Mouse (Mus musculus): ENCODE results near the gene Gm17334.

Gm17334 gene

GRCm38 (mm10) chr11:53773087-53773486 lies at the start of gene Gm17334:
Gene Gm17334, minus strand, starts transcription at chr11:53773187.
- DNase-seq (ENCODE audit: low spot score), result no peak

- no peak for DNase-seq (ENCODE audit: low spot score)
Measured at GRCm38 (mm10) chr11:53821945-53822338, 49.0 kb upstream of the Gm17334 start.

DNA sequence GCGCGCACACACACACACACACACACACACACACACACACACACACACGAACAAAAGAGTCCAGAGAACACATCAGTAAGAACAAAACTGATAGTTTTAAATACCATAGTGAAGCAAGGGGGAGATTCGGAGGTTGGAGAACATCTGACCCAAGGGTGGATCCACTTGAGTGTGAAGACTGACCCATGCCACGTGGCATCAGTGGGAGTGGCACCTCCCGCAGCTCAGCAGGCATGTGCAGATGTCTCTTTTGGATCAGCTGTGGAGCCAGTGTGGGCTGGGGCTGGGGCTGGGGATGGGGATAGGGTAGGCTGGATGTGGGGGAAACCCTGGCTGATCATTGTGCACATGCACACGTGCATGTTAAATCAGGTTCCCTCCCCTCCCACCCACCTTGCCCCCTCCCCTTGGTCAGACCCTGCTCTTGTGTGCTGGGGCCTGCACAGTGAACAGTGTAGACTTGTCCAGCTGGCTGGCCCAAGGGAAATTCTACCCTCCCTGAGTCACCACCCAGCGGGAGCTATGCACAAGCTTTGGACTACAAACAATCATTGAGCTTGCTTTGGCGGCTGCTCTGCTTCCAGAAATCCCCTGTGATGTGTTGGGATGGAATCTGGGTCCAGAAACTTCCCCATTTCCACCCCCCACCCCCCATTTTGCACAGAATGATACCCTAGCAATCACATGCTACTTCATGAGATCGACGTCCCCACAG lies 48.4 kb upstream of the Gm17334 start:
- no peak for DNase-seq (ENCODE audit: low spot score)

GRCm38 (mm10) chr11:53820516-53821170 lies 47.7 kb upstream of the Gm17334 start:
- no peak for DNase-seq (ENCODE audit: low spot score)

DNA sequence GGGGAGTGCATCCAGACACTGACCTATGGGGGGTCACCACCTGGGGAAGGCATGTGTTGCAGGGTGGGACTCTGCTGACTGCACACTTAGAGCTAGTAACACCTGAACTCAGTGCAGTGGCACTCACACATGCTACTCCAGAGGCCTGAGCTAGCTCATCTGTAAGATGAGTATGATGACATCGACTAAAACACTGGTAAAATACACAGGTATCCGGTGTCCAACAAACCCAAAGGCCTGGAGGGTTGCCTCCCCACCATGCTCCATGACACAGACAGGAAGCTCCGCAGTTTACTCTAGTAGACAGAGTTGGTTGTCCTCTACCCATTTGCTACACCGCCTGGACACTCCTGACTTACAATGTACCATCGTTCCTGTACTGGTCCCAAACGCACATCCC lies 46.5 kb upstream of the Gm17334 start:
- DNase-seq (ENCODE audit: low spot score), result no peak

- DNase-seq (ENCODE audit: low spot score), result no peak
Measured at GRCm38 (mm10) chr11:53818794-53819193, 45.8 kb upstream of the Gm17334 start.

GRCm38 (mm10) chr11:53816841-53817375 lies 43.9 kb upstream of the Gm17334 start:
- DNase-seq (ENCODE audit: low spot score), result no peak

DNA sequence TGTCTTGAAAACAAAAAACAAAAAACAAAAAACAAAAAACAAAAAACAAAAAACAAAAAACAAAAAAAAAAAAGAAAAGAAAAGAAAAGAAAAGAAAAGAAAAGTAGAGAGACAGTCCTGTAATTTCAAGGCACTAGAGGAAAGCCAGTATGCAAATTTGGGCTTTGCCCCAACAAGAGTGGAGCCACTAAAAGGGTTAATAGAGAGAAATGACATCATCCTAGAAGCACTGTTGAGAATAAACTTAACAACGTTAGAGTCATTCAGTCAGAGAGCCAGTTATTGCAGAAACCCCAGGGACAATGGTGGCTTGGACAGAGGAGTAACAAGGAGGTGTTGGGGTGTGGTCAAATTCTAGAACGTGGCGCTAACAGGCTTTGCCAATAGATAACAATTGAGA lies 41.8 kb upstream of the Gm17334 start:
- no peak for DNase-seq (ENCODE audit: low spot score)

DNA sequence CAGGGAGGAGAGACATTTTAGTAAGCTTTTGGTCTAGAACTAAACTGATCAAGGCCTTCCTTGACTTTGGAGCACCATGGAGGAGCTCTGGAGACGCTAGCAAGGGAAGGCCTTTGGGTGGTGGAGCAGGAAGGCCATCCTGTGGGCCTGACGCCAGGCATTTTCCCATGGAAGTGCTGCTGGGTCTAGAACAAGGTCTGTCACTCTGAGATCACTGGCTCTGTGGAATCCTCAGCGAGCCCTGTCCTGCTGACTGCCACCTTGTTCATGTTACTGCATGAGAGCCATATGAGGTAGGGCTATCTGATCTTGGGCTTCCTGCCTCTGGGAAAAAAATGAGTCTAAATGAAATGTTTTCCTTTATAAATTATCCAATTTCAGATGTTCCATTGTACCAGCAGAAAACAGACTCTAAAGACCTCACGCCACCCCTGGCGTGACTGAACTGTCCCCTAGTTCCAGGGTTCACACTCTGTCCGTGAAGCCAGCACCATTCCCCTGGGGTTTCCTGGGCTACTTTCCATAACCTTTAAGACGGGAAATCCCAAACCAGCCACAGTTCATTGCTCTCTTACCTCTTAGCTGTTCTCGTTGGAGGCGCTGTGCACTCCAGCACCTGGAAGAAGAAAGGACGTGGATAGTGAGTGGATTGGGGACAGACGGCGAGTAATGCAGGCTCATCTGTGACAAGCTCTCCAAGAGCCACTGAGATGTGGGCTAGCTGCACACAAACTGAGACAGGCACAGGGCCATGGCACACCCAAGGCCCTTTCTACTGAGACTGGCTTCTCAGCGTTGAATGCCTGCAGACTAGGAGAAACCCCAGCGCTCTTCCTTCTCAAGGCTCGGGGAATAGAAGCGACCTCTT lies 40.2 kb upstream of the Gm17334 start:
- DNase-seq (ENCODE audit: low spot score), result no peak

DNA sequence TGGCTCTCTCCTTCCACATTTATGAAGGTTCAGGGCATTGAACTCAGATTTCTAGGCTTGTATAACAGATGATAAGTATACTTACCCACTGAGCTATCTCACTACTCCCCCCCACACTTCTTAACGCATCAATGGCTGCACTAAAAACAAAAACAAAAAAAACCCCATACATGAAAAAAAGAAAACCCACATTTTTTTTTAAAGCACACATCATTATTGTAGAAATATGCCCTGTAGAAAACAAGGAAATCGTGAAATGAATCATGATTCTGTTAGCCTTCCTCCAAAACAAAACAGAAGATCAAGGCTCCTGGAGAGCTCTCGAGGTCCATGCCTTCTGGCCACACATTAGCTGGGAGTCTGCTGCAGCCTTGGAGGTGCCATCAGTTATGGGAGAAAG lies 38.3 kb upstream of the Gm17334 start:
- no peak for DNase-seq (ENCODE audit: low spot score)

DNA sequence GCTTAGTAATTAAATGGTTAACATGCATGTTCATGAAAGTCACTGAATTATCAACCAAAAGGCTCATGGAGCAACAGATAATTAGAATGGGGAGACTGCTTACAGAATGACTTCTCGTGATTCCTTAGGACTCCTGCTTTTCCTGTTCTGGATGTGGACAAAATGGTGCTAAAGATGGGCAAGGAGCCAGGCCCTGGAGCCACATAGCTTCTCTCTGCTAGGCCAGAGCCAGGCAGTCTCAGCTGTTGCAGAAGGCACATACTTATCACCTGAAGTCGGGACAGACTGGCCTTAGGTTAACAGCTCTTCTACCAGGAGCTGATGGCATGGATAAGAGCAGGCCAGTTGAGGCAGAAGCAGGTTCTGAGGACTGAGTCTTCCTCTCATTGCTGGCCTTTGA lies 37.8 kb upstream of the Gm17334 start:
- DNase-seq (ENCODE audit: low spot score), result no peak

- DNase-seq (ENCODE audit: low spot score), result no peak
Measured at GRCm38 (mm10) chr11:53810156-53810555, 37.2 kb upstream of the Gm17334 start.

GRCm38 (mm10) chr11:53809354-53809753 lies 36.4 kb upstream of the Gm17334 start:
- no peak for DNase-seq (ENCODE audit: low spot score)

DNA sequence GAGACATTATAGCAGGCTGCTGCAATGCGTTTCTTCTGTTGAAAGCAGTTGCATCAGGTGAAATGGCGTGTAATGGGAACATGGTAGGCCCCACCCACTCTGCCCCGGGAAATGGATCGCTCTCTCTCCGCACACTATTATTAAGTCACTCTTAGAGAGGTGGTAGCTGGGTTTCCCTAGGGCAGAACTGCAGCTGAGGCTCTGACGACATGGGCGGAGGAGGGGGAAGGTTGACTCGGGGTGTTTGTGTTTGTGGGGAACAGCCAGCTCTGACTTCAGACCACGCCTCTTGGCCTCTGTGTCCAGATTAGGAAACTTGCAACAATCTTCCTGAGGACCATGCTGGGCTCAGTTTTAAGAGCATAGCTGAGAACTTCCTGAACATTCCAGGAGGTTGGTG lies 32.8 kb upstream of the Gm17334 start:
- no peak for DNase-seq (ENCODE audit: low spot score)

GRCm38 (mm10) chr11:53804569-53805344 lies 31.8 kb upstream of the Gm17334 start:
- DNase-seq (ENCODE audit: low spot score), result no peak

DNA sequence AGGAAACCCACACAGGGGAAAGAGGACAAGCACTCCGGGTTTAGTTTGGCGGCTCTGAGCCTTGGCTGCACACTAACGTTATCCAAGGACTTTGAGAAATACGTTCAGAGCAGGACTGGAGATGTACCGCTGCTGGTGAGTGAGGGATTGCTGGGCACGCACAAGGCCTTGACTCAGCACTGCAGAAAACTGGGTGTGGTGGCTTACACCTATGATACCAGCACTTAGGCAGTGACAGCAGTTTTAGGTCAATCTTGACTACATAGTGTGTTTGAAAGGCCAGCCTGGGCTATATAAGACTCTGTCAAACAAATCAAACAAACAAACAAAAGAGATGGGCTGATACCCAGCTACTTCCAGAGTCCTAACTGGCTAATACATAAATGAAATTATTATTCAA lies 30.5 kb upstream of the Gm17334 start:
- DNase-seq (ENCODE audit: low spot score), result no peak

GRCm38 (mm10) chr11:53803093-53803492 lies 30.1 kb upstream of the Gm17334 start:
- DNase-seq (ENCODE audit: low spot score), result no peak

- no peak for DNase-seq (ENCODE audit: low spot score)
Measured at GRCm38 (mm10) chr11:53800975-53801374, 28.0 kb upstream of the Gm17334 start.

DNA sequence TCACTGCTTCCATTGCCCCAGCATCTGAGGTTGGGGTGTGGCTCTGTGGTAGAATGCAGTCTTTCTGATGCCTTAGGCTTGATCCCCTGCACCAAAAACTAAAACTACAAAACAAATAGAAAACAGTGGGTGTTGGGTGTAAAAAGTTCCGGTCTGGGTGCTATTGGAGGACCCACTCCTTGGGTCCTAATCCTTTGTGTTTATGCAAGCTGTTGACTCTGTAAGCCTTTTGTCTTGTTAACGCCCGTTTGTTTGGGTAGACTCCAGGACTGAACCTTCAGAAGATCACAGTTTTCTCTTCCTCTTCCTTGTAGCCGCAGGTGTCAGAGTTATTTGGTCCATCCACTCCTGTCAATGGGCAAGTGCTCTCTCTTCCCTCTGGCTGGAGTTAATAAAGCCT lies 27.0 kb upstream of the Gm17334 start:
- DNase-seq (ENCODE audit: low spot score), result no peak

DNA sequence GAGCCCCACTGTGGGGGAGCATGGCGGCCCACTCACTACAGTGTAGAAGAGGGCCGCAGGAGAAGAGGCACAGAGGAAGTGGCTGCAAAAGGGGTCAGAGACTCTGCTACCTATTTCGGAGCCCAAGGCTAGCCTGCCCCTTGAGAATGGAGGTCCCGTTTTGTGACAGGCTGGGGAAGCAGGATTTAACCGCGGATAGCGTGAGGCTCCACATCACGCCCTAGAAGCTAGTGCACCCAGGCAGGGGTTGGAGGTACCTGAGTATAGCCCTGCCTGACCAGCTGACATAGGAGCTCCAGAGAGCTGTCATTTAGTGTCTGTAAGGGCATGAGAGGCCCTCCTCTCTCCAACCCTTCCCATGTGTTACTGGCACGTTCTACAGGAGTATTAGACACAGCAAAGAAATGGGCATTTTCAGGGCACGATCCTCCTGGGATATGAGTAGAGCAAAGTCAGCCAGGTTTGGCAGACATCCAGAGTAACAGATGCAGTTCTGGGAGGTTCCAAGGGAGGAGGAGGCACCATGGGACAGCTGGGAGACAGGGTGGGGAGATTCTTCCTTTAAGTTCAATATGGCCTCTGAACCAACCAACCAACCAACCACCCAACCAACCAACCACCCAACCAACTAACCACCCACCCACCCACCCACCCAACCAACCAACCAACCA lies 25.2 kb upstream of the Gm17334 start:
- no peak for DNase-seq (ENCODE audit: low spot score)

DNA sequence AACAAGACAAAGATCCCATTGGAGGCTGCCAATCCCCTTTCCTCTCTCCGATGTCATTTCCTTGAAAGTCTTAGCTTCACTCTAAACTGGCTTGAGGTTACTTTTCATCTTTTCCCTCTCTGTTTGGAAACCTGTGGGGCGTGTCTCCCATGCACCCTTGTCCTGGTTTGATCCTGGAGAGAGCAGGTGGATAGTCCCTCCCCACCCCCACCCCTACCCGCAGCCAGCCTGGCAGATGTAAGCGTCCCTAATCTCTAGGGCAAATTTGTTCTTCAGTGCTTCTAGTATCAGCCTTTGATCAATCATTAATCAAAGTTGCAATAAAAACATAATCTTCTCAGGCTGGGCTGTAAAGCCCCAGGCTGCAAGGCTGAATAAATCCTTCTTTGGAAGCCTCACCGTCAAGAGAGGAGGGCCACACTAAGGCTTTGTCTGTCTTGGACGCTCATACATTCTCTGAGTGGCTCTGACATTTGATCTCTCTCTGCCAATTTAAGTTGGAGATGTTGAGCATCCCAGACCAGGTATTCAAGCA lies 24.5 kb upstream of the Gm17334 start:
- DNase-seq (ENCODE audit: low spot score), result no peak

Measured in c-Kit-positive CD71-positive TER-119-positive erythroid progenitor cells, embryonic 14.5 days (primary cell).